Mouse (Mus musculus): ENCODE measurements around the gene Amacr. TPM values are rescaled to one million over a fixed set of nuclear protein-coding genes. Genes with fewer than 3 reads are reported as not detected.

Amacr gene
- 5.2 and 5.3 TPM in 2 replicates for polyA plus RNA-seq (2012; rRNA removed)

DNA sequence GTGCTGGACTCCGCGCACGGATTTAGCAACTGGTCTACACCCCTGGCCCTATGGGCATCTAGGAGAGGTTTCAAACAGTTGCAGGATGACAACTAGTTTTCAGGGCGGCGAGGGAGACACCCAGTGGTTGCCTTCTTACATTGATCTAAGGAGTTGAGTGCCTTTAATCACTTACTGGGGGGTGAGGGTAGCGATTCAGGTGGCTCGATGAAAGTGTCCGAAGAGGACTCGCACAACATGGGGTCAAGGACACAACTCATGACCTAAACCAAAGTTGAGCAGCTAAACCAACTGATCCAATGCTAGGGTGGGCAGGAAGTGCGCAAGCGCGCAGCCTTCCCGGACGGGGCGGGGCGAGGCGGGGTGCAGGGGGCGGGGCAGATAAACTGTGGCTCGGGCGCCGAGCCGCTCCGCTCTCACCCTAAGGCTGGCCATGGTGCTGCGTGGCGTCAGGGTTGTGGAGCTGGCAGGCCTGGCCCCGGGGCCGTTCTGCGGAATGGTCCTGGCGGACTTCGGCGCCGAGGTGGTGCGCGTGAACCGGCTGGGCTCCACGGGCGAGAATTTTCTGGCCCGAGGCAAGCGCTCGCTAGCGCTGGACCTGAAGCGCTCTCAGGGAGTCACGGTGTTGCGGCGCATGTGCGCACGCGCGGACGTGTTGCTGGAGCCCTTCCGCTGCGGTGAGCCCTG is at the start of gene Amacr:
Amacr (plus strand) TSS at position 380 of the 687 bp plus-strand sequence.
- under 1% methylated on average over 52 of the region's 52 CpGs for WGBS
- Histone ChIP-seq H3K36me3 (ENCODE audit: control insufficient read depth, insufficient read depth, low read length) (peaks cover 4% of the 10 kb centered on the region), H3K27ac (ENCODE audit: insufficient read depth, low read depth, low read length) (peak within 1 kb of the TSS; percentile 96), H3K27me3 (ENCODE audit: control insufficient read depth, insufficient read depth, low read length) (no peaks in the 10 kb centered on the region), H3K4me1 (ENCODE audit: control insufficient read depth, insufficient read depth, insufficient read length, low read length) (peaks cover 5% of the 10 kb centered on the region), H3K4me3 (ENCODE audit: low read depth, low read length) (peak within 1 kb of the TSS; percentile 96)
- TF ChIP-seq CTCF (IDR thresholded peaks at IDR 0.05; ENCODE audit: extremely low read depth, insufficient read length, insufficient replicate concordance, low read depth, low read length) (peak; percentile 67; the same call in 1 of the 2 replicates), POLR2A (IDR thresholded peaks at IDR 0.05; ENCODE audit: low read depth, low read length) (peak; percentile 86)

DNA sequence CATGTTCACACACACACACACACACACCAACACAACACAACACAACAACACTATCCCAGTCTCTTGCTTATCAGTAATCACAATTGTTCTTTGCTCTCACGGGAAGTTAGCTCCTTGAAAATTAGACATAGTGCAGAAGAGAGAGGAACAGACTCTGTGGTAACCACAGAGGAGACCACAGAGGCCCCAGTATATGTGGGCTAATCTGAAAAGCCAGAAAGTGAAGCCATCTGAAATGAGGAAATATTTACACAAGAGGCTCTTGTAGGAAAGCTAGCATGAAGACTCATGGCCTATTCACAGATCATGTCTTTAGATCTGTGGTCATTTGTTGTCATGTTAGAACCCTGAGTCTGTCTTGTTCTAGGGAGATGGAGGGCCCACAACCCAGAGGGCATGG is 47.6 kb upstream of the Amacr start:
- H3K4me1 ChIP-seq (ENCODE audit: control insufficient read depth, insufficient read depth, insufficient read length, low read length), result no peaks in the 10 kb centered on the region
- no peak for TF ChIP-seq POLR2A (IDR thresholded peaks at IDR 0.05; ENCODE audit: low read depth, low read length)
- H3K36me3 ChIP-seq (ENCODE audit: control insufficient read depth, insufficient read depth, low read length), result no peaks in the 10 kb centered on the region
- no peaks in the 10 kb centered on the region for H3K27me3 ChIP-seq (ENCODE audit: control insufficient read depth, insufficient read depth, low read length)
- WGBS, result 29% methylated on average over 1 of the region's 1 CpGs
- no peak overlapping the region for H3K4me3 ChIP-seq (ENCODE audit: low read depth, low read length)
- H3K27ac ChIP-seq (ENCODE audit: insufficient read depth, low read depth, low read length), result no peak overlapping the region

DNA sequence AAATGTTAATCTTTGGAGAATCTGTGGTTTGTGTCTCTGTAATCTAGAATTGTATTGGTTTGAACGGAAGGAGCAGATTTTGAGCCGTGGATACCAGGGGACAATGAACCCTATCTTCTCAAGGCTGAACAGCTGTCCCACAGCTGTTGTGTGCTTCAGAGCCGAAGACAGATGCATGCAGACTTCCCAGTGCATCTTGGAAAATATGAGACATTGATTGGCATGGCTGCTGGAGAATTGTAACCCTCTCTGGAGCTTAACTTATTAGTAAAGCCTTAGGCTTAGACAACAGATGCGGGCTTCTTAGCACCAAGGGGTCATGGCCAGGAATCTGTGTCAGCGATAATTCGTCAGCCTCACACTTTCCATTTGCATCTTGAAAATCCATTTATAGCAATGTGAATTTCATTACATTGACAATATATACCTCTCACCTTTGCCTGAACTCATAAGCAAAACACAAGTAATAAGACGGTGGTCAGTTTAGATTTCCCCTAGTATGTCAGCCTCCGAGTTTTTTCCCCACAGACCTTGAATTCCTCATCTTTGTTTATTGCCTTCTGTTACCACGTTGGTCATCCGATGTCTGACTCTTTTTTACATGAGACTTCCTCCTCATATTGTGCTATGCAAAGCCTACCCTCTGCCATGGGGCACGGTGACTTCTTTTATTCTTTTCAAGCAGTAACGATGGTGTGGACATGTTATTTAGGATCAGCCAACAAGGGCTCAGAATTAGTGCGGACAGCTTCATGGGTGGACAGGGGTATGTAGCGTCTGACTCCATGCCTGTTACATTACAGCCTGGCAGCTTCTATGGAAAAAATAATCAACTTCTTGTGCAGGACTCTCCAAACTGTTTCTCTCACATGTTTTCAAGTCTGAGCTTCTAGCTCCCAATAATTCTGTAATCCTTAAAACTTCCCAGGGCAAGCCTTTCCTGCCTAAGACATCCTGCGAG is 41.1 kb upstream of the Amacr start:
- H3K4me3 ChIP-seq (ENCODE audit: low read depth, low read length), result no peak overlapping the region
- H3K27ac ChIP-seq (ENCODE audit: insufficient read depth, low read depth, low read length), result no peak overlapping the region
- TF ChIP-seq CTCF (IDR thresholded peaks at IDR 0.05; ENCODE audit: extremely low read depth, insufficient read length, insufficient replicate concordance, low read depth, low read length) (no peak), POLR2A (IDR thresholded peaks at IDR 0.05; ENCODE audit: low read depth, low read length) (no peak)
- H3K4me1 ChIP-seq (ENCODE audit: control insufficient read depth, insufficient read depth, insufficient read length, low read length), result no peaks in the 10 kb centered on the region
- no peaks in the 10 kb centered on the region for H3K27me3 ChIP-seq (ENCODE audit: control insufficient read depth, insufficient read depth, low read length)
- 70% methylated on average over 15 of the region's 15 CpGs for WGBS
- no peaks in the 10 kb centered on the region for H3K36me3 ChIP-seq (ENCODE audit: control insufficient read depth, insufficient read depth, low read length)

DNA sequence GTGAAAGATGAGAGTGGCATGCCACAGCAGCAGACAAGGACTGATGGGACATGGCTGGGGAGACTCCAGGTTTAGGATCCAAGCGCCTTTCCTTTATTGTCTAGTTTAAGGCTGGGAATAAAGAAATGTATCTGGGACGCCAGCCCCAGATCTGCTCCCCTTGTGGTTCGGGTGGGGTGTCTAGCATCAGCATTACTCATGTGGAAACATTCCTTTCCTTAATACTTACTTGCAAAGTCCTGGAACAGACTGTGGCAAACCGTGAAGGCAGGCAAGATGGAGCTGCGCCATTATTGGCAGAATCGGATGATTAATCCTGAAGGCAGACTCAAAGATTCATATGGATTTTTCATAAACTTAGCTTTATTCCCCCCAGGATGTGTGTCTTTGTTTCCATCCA is 39.7 kb upstream of the Amacr start:
- 77% methylated on average over 6 of the region's 6 CpGs for WGBS
- H3K27ac ChIP-seq (ENCODE audit: insufficient read depth, low read depth, low read length), result no peak overlapping the region
- H3K4me1 ChIP-seq (ENCODE audit: control insufficient read depth, insufficient read depth, insufficient read length, low read length), result no peaks in the 10 kb centered on the region
- H3K36me3 ChIP-seq (ENCODE audit: control insufficient read depth, insufficient read depth, low read length), result no peaks in the 10 kb centered on the region
- no peak for TF ChIP-seq POLR2A (IDR thresholded peaks at IDR 0.05; ENCODE audit: low read depth, low read length)
- no peak for TF ChIP-seq CTCF (IDR thresholded peaks at IDR 0.05; ENCODE audit: extremely low read depth, insufficient read length, insufficient replicate concordance, low read depth, low read length)
- no peaks in the 10 kb centered on the region for H3K27me3 ChIP-seq (ENCODE audit: control insufficient read depth, insufficient read depth, low read length)
- H3K4me3 ChIP-seq (ENCODE audit: low read depth, low read length), result no peak overlapping the region

DNA sequence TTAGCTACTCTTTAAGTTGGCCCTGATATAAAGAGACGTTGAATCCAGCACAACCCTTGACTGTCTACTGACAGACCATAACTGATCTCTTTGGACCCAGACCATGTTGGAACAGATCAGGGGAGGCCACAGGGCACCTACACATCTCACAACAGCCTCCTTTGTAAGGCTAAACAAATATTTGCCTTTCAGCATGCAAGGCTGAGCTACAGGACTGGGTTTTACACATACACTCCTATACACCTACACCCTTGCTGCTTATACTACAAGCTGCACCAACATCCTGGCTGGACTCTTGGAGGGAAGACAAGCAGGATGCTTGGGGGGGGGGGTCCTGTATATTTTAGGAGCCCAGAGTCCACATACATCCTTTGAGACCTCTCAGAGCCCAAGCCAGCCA is 33.7 kb upstream of the Amacr start:
- WGBS, result 49% methylated on average over 1 of the region's 1 CpGs
- no peak for TF ChIP-seq POLR2A (IDR thresholded peaks at IDR 0.05; ENCODE audit: low read depth, low read length)
- no peak for TF ChIP-seq CTCF (IDR thresholded peaks at IDR 0.05; ENCODE audit: extremely low read depth, insufficient read length, insufficient replicate concordance, low read depth, low read length)
- no peak overlapping the region for H3K27ac ChIP-seq (ENCODE audit: insufficient read depth, low read depth, low read length)
- no peaks in the 10 kb centered on the region; the same call in 1 of the 2 replicates for H3K4me1 ChIP-seq (ENCODE audit: control insufficient read depth, insufficient read depth, insufficient read length, low read length)
- H3K27me3 ChIP-seq (ENCODE audit: control insufficient read depth, insufficient read depth, low read length), result no peaks in the 10 kb centered on the region
- no peaks in the 10 kb centered on the region for H3K36me3 ChIP-seq (ENCODE audit: control insufficient read depth, insufficient read depth, low read length)
- H3K4me3 ChIP-seq (ENCODE audit: low read depth, low read length), result no peak overlapping the region

DNA sequence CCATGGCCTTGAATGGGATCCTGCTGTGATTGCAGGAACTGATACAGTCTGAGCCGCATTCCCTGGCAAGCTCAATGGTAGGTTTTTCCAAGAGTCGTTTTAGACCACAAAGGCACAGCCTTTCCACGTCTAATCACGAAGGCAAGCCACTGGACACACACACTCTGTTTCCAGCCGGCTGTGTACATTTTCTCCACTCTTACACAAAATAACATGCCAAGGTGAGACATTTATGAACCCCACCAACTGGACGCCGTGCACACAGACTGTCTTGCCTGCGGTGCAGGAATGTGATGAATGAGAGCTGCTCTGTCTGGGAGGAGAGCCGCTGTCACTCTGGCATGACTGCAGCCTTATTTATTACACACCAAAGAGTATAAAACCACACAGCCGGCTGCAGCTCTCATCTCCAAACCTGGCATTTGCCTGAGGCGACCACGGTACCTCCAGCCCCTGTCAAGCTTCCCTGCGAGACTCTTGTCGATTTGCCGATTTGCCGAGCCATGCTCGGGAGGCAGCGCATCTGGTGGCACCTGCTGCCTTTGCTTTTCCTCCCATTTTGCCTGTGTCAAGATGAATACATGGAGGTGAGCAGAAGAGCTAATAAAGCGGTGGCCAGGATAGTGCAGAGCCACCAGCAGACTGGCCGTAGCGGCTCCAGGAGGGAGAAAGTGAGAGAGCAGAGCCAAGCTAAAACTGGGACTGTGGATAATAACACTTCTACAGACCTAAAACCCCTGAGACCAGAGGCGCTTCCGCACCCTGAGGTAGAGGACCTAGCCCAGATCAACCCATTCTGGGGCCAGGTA is 29.4 kb upstream of the Amacr start, which contains the start of gene C1qtnf3:
C1qtnf3 (plus strand) TSS at position 382 of the 809 bp plus-strand sequence.
- 80% methylated on average over 23 of the region's 23 CpGs for WGBS
- no peak for TF ChIP-seq POLR2A (IDR thresholded peaks at IDR 0.05; ENCODE audit: low read depth, low read length)
- no peak for TF ChIP-seq CTCF (IDR thresholded peaks at IDR 0.05; ENCODE audit: extremely low read depth, insufficient read length, insufficient replicate concordance, low read depth, low read length)
- no peak within 1 kb of the TSS for H3K4me3 ChIP-seq (ENCODE audit: low read depth, low read length)
- H3K36me3 ChIP-seq (ENCODE audit: control insufficient read depth, insufficient read depth, low read length), result no peaks in the 10 kb centered on the region
- no peak within 1 kb of the TSS for H3K27ac ChIP-seq (ENCODE audit: insufficient read depth, low read depth, low read length)
- H3K27me3 ChIP-seq (ENCODE audit: control insufficient read depth, insufficient read depth, low read length), result no peaks in the 10 kb centered on the region
- H3K4me1 ChIP-seq (ENCODE audit: control insufficient read depth, insufficient read depth, insufficient read length, low read length), result peaks cover 4% of the 10 kb centered on the region
